Mouse (Mus musculus): Measurements from ENCODE around the gene Asb13. TPM values are rescaled to one million over a fixed set of nuclear protein-coding genes. Genes with fewer than 3 reads are reported as not detected.

Asb13 gene
- total RNA-seq, 2 experiments from 2014 or later = 11.1 to 12.4 TPM

DNA sequence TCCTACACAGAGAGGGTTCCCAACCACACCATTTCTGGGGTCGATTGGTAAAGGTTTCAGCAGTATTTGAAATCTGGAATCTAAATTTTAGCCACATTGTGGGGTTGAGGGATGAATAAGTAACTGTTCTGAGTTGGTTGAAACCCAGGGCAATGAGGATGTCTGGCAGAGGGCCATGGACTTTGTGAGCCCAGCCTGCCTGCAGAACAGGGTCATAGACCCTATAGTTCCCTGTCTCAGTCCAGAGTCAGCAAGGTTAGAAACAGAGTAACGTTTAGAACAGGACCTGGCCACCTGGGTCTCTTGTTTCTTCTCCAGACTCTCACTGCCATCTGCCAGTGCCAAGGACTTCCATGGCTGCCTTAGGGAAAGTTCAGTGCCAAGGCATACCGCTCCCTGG, 30.4 kb downstream of the Asb13 start:
- no peak for DNase-seq

GRCm38 (mm10) chr13:3665308-3665723, 31.5 kb downstream of the Asb13 start:
- peak; percentile 82 for DNase-seq

GRCm38 (mm10) chr13:3667288-3667873, 33.5 kb downstream of the Asb13 start:
- DNase-seq = no peak

- no peak for DNase-seq
These were observed 34.2 kb downstream of the Asb13 start for GRCm38 (mm10) chr13:3668068-3668467.

DNA sequence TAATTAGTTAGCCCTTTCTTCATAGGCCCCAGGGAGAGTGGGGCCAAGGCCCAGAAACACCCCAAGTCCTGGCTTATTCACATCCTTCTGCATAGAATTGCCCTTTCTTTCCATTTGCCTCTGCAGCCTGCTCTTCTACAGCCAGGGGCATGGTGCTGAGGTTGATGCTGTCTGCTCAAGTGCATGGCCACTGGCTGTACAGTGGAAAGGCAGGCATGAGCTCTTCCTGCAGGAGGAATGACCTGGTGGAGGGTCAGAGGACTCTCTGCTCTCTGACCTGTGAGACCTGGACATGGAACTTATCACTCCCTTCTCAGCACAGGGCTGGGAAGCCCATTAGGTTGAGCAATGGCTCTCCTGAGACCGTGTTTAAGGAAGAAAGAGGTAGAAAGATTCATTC, 35.8 kb downstream of the Asb13 start:
- DNase-seq = no peak

DNA sequence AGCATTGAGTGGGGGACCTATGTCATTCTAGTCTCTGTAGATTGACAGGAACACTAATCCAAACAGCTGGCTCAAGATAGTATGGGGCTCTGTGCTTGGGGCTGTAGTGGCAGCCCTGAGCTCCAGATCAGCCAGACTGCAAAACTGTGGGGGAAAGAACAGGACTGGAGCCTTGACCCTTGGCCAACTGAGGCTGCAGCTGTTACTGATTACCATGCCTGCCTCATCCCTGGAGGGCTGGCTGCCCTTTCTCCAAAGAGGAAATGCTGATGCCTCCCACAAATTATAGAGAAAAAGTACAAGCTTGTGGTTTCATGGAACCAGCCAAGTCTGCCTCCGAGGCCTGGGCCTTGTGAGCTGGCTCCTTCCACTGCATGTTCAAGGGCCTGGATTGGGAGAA, 36.2 kb downstream of the Asb13 start:
- DNase-seq = peak; percentile 30

GRCm38 (mm10) chr13:3673151-3673550, 39.3 kb downstream of the Asb13 start:
- no peak for DNase-seq

DNA sequence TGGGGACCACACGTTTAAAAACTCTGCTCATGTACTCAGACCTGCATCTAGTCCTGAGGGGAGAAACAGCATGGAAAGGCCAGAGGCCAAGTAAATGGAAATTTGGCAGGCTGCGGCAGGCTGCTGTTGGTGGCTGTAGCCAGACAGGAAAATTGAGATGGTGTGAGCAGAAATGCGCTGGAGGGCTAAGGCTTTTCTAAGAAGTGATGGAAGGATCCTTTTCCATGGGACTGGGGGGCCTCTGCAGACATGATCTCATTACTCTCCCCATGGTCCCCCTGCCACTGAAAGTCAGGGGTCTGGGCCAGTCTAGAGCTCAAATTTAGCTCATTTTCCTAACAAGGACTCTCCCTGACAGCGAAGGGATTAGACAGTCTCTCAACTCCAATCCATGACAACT, 39.8 kb downstream of the Asb13 start:
- DNase-seq = no peak

DNA sequence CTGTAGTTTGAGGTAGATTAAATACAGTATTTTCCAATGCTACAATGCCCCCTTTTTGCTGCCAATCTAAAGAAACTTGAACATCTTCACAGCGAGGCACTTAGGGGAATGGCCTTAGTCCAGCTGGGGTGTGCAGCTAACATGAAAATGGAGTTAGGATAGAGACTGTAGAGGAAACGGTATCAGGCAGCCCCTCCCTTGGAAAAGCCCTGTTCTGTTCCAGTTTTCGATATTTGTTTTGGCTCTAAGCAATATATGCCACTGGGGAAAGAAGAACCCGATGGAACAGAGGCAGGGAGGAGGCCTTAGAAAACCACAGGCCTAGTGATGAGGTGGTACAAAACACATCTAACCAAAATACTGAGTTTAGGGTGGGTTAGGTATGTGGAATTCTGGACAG, 42.0 kb downstream of the Asb13 start:
- DNase-seq = no peak

DNA sequence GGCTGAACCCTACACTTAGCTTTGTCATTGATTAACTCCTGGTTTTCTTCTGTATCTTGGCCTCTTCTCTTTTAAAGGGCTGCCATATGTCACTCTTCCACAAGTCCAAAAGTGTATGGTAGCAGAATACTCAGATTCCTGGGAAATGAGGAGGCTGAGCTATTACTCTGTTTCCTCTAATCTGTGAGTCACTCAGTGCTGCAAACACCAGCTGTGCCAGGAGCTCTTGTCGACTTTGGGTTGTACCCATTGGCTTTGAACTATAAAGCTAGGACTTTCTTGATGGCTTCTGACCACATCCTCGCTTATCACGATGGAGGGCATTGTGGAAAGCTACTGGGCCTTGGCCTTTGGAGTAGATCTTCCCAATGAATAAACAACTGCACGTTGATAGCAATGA, 45.3 kb downstream of the Asb13 start:
- no peak for DNase-seq

DNA sequence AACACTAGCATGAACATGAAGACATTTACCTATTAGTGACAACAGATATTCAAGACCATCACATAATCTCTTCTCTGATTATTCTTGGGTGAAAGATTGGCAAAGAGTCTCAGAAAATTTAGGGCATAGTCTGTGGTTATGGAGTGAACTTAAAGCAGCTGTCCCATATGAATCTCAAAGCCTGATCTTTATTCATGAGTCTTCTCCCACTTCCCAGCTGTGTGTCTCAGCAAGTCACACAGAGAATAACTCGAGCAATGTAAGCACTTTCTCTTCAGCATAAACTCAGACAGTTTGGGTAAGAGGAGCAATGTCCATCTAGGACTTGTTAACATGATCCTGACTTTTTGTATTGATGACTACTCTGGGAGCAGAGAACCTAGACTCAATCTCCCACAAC, 52.5 kb downstream of the Asb13 start:
- DNase-seq = no peak

- DNase-seq = no peak
These were observed 60.9 kb downstream of the Asb13 start for GRCm38 (mm10) chr13:3694599-3695343.

- no peak for DNase-seq
These were observed 63.3 kb downstream of the Asb13 start for GRCm38 (mm10) chr13:3696977-3697735.

GRCm38 (mm10) chr13:3700752-3701151, 66.9 kb downstream of the Asb13 start:
- no peak for DNase-seq

Other genes starting within 250 kb of the Asb13 start
- gene Gdi2, start 96.0 kb upstream of the Asb13 start, total RNA-seq (2021) = 100 to 1,000 TPM; 347 to 374 TPM
- 10 to 100 TPM; 18.7 to 27.2 TPM for gene Fam208b, start 22.9 kb upstream of the Asb13 start, total RNA-seq (2021)
- gene Calml3, start 170.3 kb downstream of the Asb13 start, total RNA-seq (2021) = not detected
- gene Calm4, start 203.7 kb downstream of the Asb13 start, total RNA-seq (2021) = not detected
- not detected for gene Calm5, start 220.1 kb downstream of the Asb13 start, total RNA-seq (2021)